Mouse (Mus musculus): ENCODE data around the gene Pax1. TPM values are rescaled to one million over a fixed set of nuclear protein-coding genes. Genes with fewer than 3 reads are reported as not detected.

The Pax1 gene
- polyA plus RNA-seq (2021; fragmentation: Nextera tagmentation): not detected in 2 replicates
- long read RNA-seq, experiment 1: 0 reads
- long read RNA-seq, experiment 2: 0 reads

DNA sequence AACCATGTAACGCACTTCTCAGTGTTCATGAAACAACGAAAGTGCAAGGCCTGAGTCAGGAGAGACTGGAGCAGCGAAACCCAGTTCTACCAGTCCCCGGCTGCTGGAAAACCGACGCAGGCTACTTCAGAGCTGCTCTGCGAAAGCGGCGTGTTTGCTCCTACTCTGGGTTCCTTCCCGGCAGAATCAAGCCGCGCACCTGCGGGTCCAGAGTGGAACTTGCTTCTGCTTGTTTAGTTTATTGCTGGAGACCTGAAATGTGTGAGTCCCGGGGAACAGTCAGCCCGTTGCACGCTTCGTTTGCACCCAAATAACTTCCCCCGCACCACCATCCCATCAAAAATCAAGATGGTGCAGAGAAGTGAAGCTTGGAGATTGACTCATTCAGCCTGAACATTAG lies at the start of gene Pax1:
Gene Pax1 (plus strand): TSS at position 345 of the 400 bp plus-strand sequence.

Other genes with a start within 250 kb of the Pax1 start
- gene Nkx2-2, start 167.7 kb upstream of the Pax1 start, polyA plus RNA-seq (2021; fragmentation: Nextera tagmentation): 2.8 and 3.5 TPM in 2 replicates

All from left cerebral cortex, adult 6 months (tissue).